Mouse (Mus musculus): ENCODE results near the gene Jmjd1c. TPM values are rescaled to one million over a fixed set of nuclear protein-coding genes. Genes with fewer than 3 reads are reported as not detected.
A peak's percentile ranks its signal among the peaks of the same experiment; 100 is the strongest.

Gene Jmjd1c
- total and polyA plus RNA-seq, 2 experiments = 5.7 to 44.8 TPM

GRCm38 (mm10) chr10:67297175-67297855, 201.4 kb downstream of the Jmjd1c start:
- 92% methylated on average over 17 of the region's 17 CpGs for WGBS
- Histone ChIP-seq H3K36me3 (ENCODE audit: control insufficient read depth, insufficient read depth, low read length) (no peaks in the 10 kb centered on the region), H3K4me1 (ENCODE audit: control insufficient read depth, insufficient read depth, low read length) (peaks cover 11% of the 10 kb centered on the region), H3K4me3 (ENCODE audit: insufficient read depth, low read depth, low read length) (no peak overlapping the region), H3K27ac (replicated peaks; ENCODE audit: insufficient read depth, low read depth, low read length) (no peak overlapping the region), H3K27me3 (ENCODE audit: control insufficient read depth, insufficient read depth, low read length) (no peaks in the 10 kb centered on the region), H3K79me2 (ENCODE audit: control insufficient read depth, insufficient read depth, low read length) (no peaks in the 10 kb centered on the region), H3K9ac (ENCODE audit: low read depth, low read length) (no peak overlapping the region)
- no peak for DNase-seq (ENCODE audit: extremely low read depth, low read depth, low spot score)
- TF ChIP-seq CTCF (IDR thresholded peaks at IDR 0.05; ENCODE audit: low read depth, low read length) = no peak
- no peak for TF ChIP-seq POLR2A (IDR thresholded peaks at IDR 0.05; ENCODE audit: extremely low read depth, insufficient read depth, low read length)

- 21% methylated on average over 5 of the region's 5 CpGs for WGBS
- DNase-seq (ENCODE audit: extremely low read depth, low read depth, low spot score) = peak; percentile 80
- TF ChIP-seq POLR2A (IDR thresholded peaks at IDR 0.05; ENCODE audit: extremely low read depth, insufficient read depth, low read length) (no peak), CTCF (IDR thresholded peaks at IDR 0.05; ENCODE audit: low read depth, low read length) (no peak)
Observed at GRCm38 (mm10) chr10:67298856-67299255, 202.9 kb downstream of the Jmjd1c start.

GRCm38 (mm10) chr10:67299285-67299684, 203.4 kb downstream of the Jmjd1c start:
- Histone ChIP-seq H3K9ac (ENCODE audit: low read depth, low read length) (no peak overlapping the region), H3K4me3 (ENCODE audit: insufficient read depth, low read depth, low read length) (no peak overlapping the region), H3K79me2 (ENCODE audit: control insufficient read depth, insufficient read depth, low read length) (no peaks in the 10 kb centered on the region), H3K27me3 (ENCODE audit: control insufficient read depth, insufficient read depth, low read length) (no peaks in the 10 kb centered on the region), H3K27ac (replicated peaks; ENCODE audit: insufficient read depth, low read depth, low read length) (peak overlapping the region; percentile 52; the same call in 1 of the 2 replicates), H3K36me3 (ENCODE audit: control insufficient read depth, insufficient read depth, low read length) (no peaks in the 10 kb centered on the region), H3K4me1 (ENCODE audit: control insufficient read depth, insufficient read depth, low read length) (peaks cover 11% of the 10 kb centered on the region)
- DNase-seq (ENCODE audit: extremely low read depth, low read depth, low spot score) = peak; percentile 93
- WGBS = 32% methylated on average over 4 of the region's 4 CpGs
- no peak for TF ChIP-seq POLR2A (IDR thresholded peaks at IDR 0.05; ENCODE audit: extremely low read depth, insufficient read depth, low read length)
- TF ChIP-seq CTCF (IDR thresholded peaks at IDR 0.05; ENCODE audit: low read depth, low read length) = no peak

More at GRCm38 (mm10) chr10:67298856-67299255, 202.9 kb downstream of the Jmjd1c start:
- H3K4me3 ChIP-seq (ENCODE audit: insufficient read depth, low read depth, low read length) = no peak overlapping the region
- no peak overlapping the region for H3K9ac ChIP-seq (ENCODE audit: low read depth, low read length)
- peak overlapping the region; percentile 52 for H3K27ac ChIP-seq (replicated peaks; ENCODE audit: insufficient read depth, low read depth, low read length)
- H3K27me3 ChIP-seq (ENCODE audit: control insufficient read depth, insufficient read depth, low read length) = no peaks in the 10 kb centered on the region
- no peaks in the 10 kb centered on the region for H3K36me3 ChIP-seq (ENCODE audit: control insufficient read depth, insufficient read depth, low read length)
- peaks cover 11% of the 10 kb centered on the region for H3K4me1 ChIP-seq (ENCODE audit: control insufficient read depth, insufficient read depth, low read length)
- no peaks in the 10 kb centered on the region for H3K79me2 ChIP-seq (ENCODE audit: control insufficient read depth, insufficient read depth, low read length)

- H3K27ac ChIP-seq (replicated peaks; ENCODE audit: insufficient read depth, low read depth, low read length) = no peak overlapping the region
- no peak for DNase-seq (ENCODE audit: extremely low read depth, low read depth, low spot score)
- WGBS = 96% methylated on average over 6 of the region's 6 CpGs
- no peak for TF ChIP-seq CTCF (IDR thresholded peaks at IDR 0.05; ENCODE audit: low read depth, low read length)
- TF ChIP-seq POLR2A (IDR thresholded peaks at IDR 0.05; ENCODE audit: extremely low read depth, insufficient read depth, low read length) = no peak
- H3K27me3 ChIP-seq (ENCODE audit: control insufficient read depth, insufficient read depth, low read length) = no peaks in the 10 kb centered on the region
- no peaks in the 10 kb centered on the region for H3K79me2 ChIP-seq (ENCODE audit: control insufficient read depth, insufficient read depth, low read length)
- no peaks in the 10 kb centered on the region for H3K36me3 ChIP-seq (ENCODE audit: control insufficient read depth, insufficient read depth, low read length)
- H3K9ac ChIP-seq (ENCODE audit: low read depth, low read length) = no peak overlapping the region
- H3K4me3 ChIP-seq (ENCODE audit: insufficient read depth, low read depth, low read length) = no peak overlapping the region
- H3K4me1 ChIP-seq (ENCODE audit: control insufficient read depth, insufficient read depth, low read length) = peaks cover 11% of the 10 kb centered on the region
Observed at GRCm38 (mm10) chr10:67301046-67301445, 205.1 kb downstream of the Jmjd1c start.

- no peaks in the 10 kb centered on the region for H3K79me2 ChIP-seq (ENCODE audit: control insufficient read depth, insufficient read depth, low read length)
- DNase-seq (ENCODE audit: extremely low read depth, low read depth, low spot score) = no peak
- H3K4me1 ChIP-seq (ENCODE audit: control insufficient read depth, insufficient read depth, low read length) = peaks cover 11% of the 10 kb centered on the region
- H3K27ac ChIP-seq (replicated peaks; ENCODE audit: insufficient read depth, low read depth, low read length) = no peak overlapping the region
- H3K4me3 ChIP-seq (ENCODE audit: insufficient read depth, low read depth, low read length) = no peak overlapping the region
- H3K9ac ChIP-seq (ENCODE audit: low read depth, low read length) = no peak overlapping the region
- H3K36me3 ChIP-seq (ENCODE audit: control insufficient read depth, insufficient read depth, low read length) = no peaks in the 10 kb centered on the region
- TF ChIP-seq POLR2A (IDR thresholded peaks at IDR 0.05; ENCODE audit: extremely low read depth, insufficient read depth, low read length) (no peak), CTCF (IDR thresholded peaks at IDR 0.05; ENCODE audit: low read depth, low read length) (no peak)
- 38% methylated on average over 2 of the region's 2 CpGs for WGBS
- H3K27me3 ChIP-seq (ENCODE audit: control insufficient read depth, insufficient read depth, low read length) = no peaks in the 10 kb centered on the region
Observed at GRCm38 (mm10) chr10:67302340-67302739, 206.4 kb downstream of the Jmjd1c start.

Other genes with a start within 250 kb of the Jmjd1c start
- gene Reep3, start 820 bp downstream of the Jmjd1c start, total RNA-seq (2014; rRNA removed) = 36.1 and 38.8 TPM in 2 replicates
- gene Reep3, start 820 bp downstream of the Jmjd1c start, polyA plus RNA-seq (2012; rRNA removed) = 21.6 and 24.8 TPM in 2 replicates
- 10.8 and 13.6 TPM in 2 replicates for gene Nrbf2, start 189.2 kb downstream of the Jmjd1c start, total RNA-seq (2014; rRNA removed)
- 10.3 and 11.3 TPM in 2 replicates for gene Nrbf2, start 189.2 kb downstream of the Jmjd1c start, polyA plus RNA-seq (2012; rRNA removed)